Mouse (Mus musculus): ENCODE data around the gene Ly6g5b.

GRCm38 (mm10) chr17:35128996-35129395, 13.8 kb upstream of the Ly6g5b start:
- no peak for TF ChIP-seq CTCF (IDR thresholded peaks at IDR 0.05; ENCODE audit: low read depth)
- TF ChIP-seq EP300 (optimal IDR thresholded peaks at IDR 0.05): no peak

Measured in stomach, postnatal 0 days (tissue).